Mouse (Mus musculus): ENCODE results near the gene Gm17490.
"Not testable (repeated sequence)": the region's sequence is repeated elsewhere in the genome, so short reads cannot be mapped to it uniquely, and the experiment has no call there.

Gm17490 gene

DNA sequence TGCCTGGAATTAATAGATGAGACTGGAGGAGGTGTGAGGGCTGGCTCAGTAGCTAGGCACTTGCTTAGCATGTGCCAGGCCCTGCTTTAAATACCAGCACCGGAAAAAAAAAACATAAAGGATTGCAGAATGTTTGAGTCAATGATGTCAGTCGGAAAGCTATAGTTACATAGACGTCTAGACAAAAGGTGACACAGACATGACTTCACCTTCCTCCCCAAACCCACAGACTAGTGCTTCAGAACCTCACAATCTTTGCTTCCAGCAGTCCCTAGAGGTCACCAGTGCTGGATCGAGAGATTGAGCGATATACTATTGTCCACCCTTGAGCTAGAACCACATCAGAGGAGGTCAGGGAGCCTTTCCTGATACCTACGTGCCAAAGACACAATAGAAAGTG, 9.0 kb upstream of the Gm17490 start:
- no peak for DNase-seq (ENCODE audit: low read depth, low spot score)

DNA sequence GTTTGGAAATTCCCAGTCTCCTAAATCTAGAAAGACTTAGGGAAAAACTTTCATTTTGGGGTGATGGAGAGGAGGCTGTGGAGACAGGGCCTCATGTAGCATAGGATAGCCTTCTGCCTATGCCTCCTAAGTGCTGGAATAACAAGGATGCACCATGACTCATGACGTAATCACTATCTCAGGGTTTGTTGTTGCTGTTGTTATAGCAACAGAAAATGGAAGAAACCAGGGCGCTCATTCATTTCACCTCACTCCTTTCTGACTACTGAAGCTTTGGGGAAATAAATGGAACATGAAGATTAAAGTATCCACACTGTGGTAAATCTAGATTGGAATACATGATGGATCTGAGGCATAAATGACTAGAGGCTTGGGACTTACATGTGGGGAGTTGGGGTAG, 2.3 kb downstream of the Gm17490 start:
- no peak for DNase-seq (ENCODE audit: low read depth, low spot score)

GRCm38 (mm10) chr2:11623173-11623572, 2.9 kb downstream of the Gm17490 start:
- no peak for DNase-seq (ENCODE audit: low read depth, low spot score)

DNA sequence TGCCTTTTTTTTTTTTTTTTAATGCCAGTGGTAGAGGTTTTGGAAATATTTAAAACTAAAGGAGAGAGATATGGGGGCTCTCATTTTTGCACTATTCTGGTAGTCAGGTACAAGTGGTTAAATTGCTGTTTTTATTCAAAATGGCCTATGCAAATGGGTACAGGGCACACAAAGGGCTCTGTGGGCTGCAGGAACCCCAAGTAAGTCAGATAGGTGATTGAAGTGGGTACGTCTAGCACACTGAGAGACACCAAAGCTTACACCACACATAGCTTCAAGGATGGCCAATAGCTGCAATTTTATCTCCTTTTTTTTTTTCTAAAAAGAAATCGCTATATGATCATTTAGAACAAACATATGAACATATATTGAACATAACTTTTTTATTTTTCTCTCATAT, 6.5 kb downstream of the Gm17490 start:
- DNase-seq (ENCODE audit: low read depth, low spot score), result no peak

- no peak for DNase-seq (ENCODE audit: low read depth, low spot score)
Observed at GRCm38 (mm10) chr2:11616846-11617245, 9.2 kb downstream of the Gm17490 start.

DNA sequence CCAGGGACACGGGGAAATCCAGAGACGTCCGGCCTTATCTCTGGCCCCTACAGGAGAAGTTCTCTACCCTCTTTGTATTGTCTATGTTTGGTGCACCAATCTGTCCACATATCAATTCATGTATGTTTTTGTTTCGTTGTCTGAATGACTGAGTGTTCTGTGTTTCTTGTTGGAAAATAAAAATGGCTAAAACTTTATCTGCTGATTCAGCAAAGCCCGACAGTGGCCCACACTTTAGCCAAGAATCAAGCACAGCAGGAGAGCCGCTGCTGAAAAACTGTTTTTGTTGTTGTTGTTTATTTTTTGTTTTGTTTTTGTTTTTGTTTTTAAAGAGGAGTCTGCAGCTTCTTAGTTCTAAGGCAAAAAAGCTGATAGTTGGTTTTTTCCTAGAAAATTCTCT, 13.1 kb downstream of the Gm17490 start:
- not testable (repeated sequence) for DNase-seq (ENCODE audit: low read depth, low spot score)

- not testable (repeated sequence) for DNase-seq (ENCODE audit: low read depth, low spot score)
Observed at GRCm38 (mm10) chr2:11606718-11607117, 19.3 kb downstream of the Gm17490 start.

DNA sequence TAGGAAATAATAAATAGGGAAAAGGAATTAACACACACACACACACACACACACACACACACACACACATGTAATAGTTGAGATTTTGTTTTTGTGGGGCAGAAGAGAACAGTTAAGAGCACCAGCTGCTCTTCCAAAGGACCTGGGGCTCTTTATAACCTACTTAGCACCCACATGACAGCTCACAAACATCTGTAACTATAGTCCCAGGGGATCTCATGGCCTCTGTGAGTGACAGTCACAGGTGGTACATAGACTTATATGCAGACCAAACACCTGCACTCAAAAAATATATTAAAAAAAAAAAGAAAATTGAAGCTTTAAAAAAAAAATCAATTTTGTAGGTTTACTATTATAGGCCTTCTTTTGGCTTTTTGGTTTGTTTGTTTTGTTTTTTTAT, 21.2 kb downstream of the Gm17490 start:
- DNase-seq (ENCODE audit: low read depth, low spot score), result no peak

- no peak for DNase-seq (ENCODE audit: low read depth, low spot score)
Observed at GRCm38 (mm10) chr2:11604053-11604452, 22.0 kb downstream of the Gm17490 start, which contains the start of gene Rbm17. Gene Rbm17, minus strand, starts transcription at chr2:11604153.

DNA sequence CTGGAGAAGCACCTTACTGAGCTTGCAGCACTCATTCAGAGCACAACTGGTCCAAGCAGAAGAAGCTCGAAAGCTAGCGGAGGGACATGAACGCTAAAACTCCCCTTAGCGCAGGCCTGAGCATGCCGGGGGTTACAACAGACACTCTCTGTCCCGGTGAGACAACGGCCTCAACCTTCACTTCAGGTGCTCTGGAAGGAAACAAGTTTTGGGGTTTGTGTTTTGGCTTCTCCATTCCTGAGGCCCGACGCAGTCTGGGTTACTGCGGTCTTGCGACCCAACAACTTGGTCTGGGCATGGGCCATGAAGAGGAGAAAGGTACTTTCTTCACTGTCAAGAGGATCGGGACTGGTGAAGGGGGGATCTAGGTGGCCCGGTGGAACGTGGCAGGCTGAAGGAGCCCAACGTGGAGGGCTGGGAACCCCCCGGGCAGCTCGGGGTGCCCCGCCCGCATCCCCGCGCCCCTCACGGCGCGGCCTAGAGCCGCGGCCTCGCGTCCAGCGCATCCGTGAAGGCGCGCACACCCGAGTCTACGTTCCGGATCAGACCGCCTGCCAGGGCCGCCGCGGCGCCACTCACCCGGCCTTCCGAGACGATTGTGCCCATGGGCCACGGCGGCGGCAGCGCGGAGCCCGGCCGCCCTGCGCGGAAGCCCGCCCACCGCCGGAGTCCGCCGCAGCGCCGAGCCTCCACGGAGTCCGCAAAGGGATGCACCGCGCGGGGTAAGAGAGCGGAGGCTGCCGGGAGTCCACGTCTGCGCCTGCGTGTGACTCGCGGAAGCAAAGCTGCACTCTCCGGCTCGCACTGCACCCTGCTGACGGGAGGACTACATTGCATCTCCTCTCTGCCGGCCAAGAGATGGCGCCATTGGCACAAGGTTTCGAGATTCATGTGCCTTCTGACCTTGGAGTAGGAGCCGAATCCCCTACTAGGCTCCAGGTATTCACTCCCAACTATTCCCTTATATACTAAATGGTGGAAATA, 23.3 kb downstream of the Gm17490 start:
- peak; percentile 94 for DNase-seq (ENCODE audit: low read depth, low spot score)

GRCm38 (mm10) chr2:11601795-11602194, 24.3 kb downstream of the Gm17490 start:
- DNase-seq (ENCODE audit: low read depth, low spot score), result no peak

GRCm38 (mm10) chr2:11597906-11598305, 28.2 kb downstream of the Gm17490 start:
- DNase-seq (ENCODE audit: low read depth, low spot score), result no peak

GRCm38 (mm10) chr2:11596690-11597089, 29.4 kb downstream of the Gm17490 start:
- no peak for DNase-seq (ENCODE audit: low read depth, low spot score)

DNA sequence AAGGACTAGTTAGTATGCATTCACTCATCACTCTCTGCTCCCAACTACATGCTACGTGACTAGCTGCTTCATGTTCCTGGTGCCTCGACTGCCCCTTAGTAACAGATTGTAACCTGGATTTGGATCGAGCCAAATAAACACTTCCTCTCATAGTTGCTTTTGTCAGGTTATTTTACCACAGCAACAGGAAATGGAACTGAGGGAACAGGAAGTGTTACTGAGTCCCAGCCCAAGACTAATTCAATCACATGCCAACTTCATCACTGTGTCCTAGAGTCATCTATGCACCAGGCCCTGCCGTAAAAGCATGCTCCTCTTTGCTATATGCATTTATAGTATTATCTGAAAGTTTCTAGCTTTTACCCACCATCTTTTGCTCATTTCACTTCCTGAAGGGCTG, 38.1 kb downstream of the Gm17490 start:
- no peak for DNase-seq (ENCODE audit: low read depth, low spot score)

- DNase-seq (ENCODE audit: low read depth, low spot score), result no peak
Observed at GRCm38 (mm10) chr2:11579399-11579798, 46.7 kb downstream of the Gm17490 start.

DNA sequence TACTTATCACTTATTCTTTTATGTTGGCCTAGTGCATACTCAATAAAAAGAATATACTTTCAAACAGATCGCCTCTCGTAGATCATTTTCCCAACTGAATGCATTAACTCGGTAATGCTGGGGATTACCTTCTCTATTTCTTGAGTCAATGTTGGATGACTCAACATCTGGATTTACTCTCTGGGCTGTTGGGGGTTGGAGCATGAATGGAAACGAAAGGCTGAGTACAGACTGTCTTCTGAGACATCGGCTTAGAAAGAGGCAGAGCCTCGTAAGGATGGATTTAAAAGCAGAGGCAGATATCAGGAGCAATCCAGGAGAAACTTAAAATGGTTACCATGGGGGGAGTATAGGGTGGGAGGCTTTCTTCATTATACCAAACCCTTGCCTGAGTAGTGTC, 47.9 kb downstream of the Gm17490 start:
- no peak for DNase-seq (ENCODE audit: low read depth, low spot score)

All from retina, postnatal 7 days (tissue).